Mouse (Mus musculus): ENCODE data around the gene Scn8a.

The Scn8a gene

GRCm38 (mm10) chr15:101075656-101076055, 206.0 kb downstream of the Scn8a start:
- DNase-seq = no peak

DNA sequence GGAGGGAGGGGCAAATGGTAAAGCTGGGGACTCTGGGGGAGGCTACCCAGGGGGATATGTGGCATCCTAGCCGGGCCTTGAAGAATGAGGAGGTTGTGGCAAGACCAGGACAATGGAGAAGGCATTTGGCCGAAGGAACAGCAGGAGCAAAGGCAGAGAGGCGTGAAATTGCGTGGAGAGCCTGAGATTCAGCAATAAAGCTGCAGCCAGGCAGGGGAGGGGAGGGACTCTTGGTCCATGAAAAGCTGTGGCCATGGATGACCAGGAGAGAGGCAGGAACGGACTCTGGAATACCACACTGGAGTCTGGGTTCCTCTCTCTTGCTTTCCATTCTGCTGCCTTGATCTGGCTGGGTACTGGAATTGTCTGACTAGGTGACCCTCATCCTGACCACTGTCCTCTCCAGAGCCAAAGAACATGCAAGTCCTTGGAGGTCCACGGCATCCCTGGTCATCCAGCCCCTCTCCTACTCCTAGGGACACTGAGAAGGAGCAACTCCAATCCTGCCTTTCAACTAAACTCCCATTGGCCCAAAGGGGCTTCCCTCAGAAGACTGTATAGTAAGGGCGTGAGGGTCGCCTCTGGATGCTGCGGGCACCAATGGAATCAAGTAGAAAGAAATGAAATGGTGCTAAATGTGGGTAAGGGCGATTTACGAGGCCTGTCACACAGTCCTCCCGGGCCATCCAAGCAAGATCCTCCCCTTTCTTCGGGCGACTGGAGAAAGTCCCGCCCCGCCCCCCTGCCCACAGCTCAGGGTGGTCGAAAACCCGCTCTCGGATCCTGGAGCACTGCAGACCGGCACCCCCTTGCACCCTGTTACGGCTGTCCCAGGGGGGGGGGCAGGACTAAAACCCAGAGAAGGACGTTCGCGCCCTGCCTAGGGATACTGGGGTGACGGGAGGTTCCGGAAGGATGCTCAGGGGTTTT, 206.7 kb downstream of the Scn8a start:
- DNase-seq = no peak

DNA sequence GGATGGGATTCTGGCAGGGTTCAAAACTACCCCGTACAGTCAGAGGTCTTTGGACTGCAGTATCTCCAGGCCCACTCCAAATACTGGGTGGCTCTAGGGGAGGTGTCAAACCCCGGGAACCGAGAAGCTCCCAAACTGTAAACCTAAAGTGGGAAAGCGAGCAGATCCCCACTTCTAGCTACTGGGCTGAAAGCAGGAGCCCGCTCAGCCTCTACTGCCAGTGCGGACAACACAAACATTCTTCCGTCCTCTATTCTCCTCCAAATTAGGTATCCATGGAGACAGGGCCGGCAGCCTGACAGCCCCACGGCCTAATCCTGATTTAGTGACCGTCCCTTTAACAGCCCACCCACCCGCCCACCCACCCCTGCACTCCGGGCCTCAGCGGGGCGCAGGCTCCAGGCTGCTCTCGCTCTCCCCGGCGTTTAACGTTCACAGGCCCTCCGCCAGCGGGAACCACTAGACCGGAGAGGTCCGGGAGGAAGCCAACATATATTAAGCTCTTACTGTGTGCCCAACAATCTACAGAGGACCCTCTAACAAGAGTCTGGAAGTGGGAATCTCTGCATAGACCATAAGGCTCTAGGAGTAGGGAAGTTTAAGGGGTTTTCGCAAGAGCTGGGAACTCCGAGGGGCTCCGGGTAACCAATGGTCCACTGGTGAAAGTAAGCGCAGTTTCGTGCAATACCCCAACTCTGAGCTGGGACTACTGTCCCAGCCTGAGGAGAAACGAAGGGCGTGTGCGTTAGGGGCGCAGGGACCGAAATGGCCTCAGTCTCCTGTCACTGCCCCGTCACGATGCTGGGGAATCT, 207.5 kb downstream of the Scn8a start:
- no peak for DNase-seq

- DNase-seq = peak; percentile 39
Observed at GRCm38 (mm10) chr15:101077813-101078730, 208.4 kb downstream of the Scn8a start, which contains the start of gene Fignl2. Fignl2 (minus strand) TSS chr15:101078567.

GRCm38 (mm10) chr15:101078731-101079156, 209.1 kb downstream of the Scn8a start:
- peak; percentile 91 for DNase-seq

DNA sequence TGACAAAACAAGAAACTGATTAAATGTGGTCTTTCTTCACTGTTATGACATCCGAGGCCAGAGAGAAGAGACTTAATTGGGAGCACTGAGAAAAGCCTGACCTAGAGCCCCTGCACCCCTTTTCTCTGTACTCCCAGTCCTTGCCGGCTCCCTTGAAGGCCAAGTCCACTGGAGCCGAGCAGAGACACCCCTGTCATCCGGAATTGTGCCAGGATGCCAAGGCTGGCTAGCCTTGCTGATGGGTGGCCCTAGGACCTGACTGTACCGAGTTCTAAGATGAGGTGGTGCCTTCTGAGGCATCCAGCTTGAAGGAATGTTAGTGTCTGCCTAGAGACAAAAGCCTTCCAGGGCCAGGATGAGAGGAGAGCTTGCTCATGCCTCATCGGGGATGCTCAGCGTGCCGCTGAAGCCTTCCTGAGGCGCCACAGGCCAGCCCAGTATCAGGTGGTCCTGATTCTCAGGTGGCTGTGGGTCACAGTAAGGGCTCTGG, 210.4 kb downstream of the Scn8a start:
- no peak for DNase-seq

DNA sequence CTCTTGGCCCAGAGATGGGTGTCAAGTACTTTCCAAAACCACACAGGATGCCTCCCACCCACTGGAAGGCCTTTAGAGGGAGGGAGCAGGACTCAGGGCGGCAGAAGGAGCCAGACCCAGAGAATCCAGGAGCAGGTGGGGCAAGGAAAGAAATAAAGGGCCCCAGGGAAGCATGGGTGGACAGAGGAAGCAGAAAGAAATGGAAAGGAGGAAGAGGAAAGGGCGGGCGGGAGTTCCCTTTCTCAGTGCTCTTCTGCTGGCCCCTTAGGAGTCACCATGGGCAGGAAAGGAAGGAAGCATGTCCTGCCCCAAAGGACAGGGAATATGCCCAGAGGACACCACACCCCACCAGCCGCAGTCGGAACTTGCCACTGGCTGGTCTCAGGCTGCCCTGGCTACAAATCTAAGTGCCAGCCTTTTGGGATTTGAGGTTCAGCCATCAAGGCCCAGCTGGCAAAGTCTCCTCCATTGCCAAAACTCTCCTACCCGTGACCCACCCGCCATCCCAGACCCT, 211.4 kb downstream of the Scn8a start:
- DNase-seq = peak; percentile 27

DNA sequence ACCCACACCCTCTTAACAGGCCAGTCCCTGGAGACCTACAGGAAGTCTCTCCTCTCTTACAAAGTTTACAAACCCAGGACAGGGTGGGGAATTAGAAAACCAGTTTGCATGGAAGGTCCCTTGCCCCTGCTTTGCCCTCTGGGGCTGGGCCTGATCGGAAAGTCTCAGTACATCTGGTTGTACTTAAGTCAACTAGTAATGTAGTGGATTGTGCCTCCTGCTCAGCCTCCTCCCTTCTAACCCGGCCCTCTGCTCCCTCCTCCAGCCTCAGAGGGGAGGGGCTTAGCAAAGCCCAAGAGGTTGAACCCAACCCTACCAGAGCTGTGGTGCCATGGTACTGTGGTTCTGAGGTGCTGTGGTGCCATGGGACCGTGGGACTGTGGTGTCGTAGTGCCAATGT, 212.6 kb downstream of the Scn8a start:
- no peak for DNase-seq

GRCm38 (mm10) chr15:101084499-101084898, 214.8 kb downstream of the Scn8a start:
- no peak for DNase-seq

DNA sequence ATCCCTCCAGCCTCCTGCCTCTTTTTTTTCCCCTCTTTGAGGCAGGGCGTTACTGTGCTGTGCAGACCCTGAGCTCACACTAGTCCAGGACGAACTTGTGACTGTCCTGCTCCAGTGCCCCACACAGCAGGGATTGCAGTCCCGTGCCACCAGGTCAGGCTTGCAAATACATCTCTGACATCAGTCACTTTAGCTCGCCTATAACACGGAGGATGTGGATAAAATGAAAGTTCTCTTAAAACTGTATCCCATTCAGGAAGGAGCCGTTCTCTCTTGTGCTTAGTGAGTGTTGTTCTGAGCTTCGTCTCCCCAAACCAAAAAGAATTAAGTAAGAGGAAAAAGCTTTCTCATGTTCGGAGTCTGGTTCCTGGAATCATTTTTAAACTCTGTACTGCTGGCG, 216.8 kb downstream of the Scn8a start:
- DNase-seq = no peak

DNA sequence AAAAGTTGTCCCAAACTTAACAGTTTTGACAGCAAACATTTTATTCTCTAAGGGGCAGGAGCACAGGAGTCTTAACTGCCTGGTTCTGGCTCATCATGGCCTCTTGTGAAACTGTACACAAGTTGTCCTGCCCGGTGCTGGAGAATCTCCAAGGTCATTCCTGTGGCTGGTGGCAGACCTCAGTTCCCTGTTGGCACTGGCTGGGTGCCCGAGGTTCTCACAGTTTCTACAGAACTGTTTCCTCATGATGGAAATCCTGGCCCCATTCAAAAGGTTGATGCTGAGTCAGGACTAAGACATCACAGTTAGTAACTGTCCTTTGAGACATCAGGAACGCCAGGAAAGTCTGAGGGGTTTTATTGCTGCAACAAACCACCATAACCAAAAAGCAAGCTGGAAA, 217.3 kb downstream of the Scn8a start:
- peak; percentile 59 for DNase-seq

GRCm38 (mm10) chr15:101088291-101088690, 218.6 kb downstream of the Scn8a start:
- DNase-seq = no peak

GRCm38 (mm10) chr15:101091551-101091950, 221.9 kb downstream of the Scn8a start:
- no peak for DNase-seq

- no peak for DNase-seq
Observed at GRCm38 (mm10) chr15:101092121-101092828, 222.6 kb downstream of the Scn8a start.

DNA sequence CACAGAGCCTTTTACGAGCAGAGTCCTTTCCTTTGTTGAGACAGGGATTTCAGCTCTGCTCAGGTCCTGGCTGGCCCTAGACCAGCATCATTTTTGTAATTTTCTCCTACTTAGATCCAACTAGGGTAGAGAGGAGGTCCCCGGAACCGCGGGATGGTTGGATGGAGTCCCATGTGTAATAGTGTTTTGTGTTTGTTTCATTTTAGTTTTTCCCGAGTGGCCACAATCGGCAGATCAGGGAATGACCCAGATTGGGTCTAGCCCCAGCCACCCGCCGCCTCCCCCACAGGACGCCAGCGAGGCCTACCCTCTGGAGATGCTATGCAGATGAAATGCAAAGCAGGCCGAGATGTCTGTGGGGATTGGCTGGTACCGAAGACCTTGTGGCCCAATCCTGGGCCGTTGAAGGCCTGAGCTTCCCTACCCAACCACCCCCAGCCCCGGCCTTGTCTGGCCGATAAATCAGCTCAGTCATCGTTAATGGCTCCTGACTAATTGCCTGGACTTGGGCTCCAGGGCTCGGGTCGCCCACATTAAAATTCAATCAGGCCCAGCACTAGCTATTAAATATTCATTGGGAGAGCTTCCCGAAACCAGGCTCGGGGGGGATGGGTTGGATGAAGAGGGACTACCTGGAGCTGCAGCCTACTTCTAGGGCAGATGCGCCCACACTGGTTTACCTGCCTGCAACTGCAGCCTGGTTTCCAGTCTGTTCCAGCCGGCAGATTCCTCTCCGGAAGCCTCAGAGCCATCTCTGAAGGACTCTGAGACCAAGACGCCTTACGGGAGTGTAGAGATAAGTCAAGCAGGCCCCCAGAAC, 223.4 kb downstream of the Scn8a start:
- DNase-seq = no peak

DNA sequence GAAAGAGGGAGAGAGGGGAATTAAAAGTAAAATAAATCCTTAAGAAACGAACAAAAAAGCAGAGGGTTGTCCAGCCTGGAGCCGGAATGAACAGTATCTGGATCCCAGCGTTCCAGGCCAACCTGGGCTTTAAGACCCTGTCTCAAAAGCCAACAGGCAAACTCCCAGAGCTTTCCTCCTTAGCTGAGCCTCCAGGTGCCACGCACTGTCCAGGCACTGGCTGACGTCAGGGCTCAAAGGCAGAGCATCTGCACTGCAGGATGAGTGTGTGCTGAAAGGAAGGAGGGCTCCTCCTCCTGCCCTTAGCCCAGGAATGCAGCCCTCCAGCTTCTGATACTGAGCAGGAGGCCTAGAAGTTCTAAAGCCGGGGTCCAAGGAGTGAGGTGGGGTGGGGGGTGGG, 224.3 kb downstream of the Scn8a start:
- no peak for DNase-seq

GRCm38 (mm10) chr15:101094979-101095378, 225.3 kb downstream of the Scn8a start:
- DNase-seq = no peak

DNA sequence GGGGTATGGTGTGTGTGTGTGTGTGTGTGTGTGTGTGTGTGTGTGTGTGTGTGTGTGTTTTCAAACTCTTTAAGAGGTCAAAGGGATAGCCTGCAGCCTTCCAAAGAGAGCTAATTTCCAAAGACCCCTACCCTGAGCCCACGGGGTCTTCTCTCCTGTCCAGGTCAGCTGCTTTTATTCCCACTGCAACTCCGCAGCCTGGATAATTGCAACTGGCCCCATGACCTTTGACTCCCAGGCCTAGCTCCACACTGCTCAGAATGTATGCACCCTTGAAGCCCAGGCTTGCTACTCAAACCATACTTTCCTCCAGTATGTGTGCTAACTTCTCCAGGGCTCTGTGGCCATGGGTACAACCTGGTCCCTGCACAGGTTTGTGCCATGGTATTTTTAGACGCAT, 225.7 kb downstream of the Scn8a start:
- DNase-seq = no peak
